Mouse (Mus musculus) E14TG2a.4 (cell line): ENCODE data around the gene Ttll10.

ENCODE experiments used
- CTCF ChIP-seq: conservative IDR thresholded peaks from 2 replicates; pipeline ENCODE4 v1.5.1; 2014; ENCODE audit warnings: low read length
- NANOG ChIP-seq: IDR thresholded peaks from 2 replicates; pipeline ENCODE4 v1.6.1; 2014; ENCODE audit warnings: borderline replicate concordance, low read length, mixed read lengths
- POU5F1 ChIP-seq: IDR thresholded peaks from 2 replicates; pipeline ENCODE4 v1.6.1; 2014; ENCODE audit warnings: low read length, borderline replicate concordance

- TF ChIP-seq CTCF (no peak), NANOG (no peak; the same call in 1 of the 2 replicates), POU5F1 (no peak)
Observed at GRCm38 (mm10) chr4:155991211-155991907, 67.9 kb downstream of the Ttll10 start.
